Mouse (Mus musculus): Measurements from ENCODE around the gene Sgms2.

DNA sequence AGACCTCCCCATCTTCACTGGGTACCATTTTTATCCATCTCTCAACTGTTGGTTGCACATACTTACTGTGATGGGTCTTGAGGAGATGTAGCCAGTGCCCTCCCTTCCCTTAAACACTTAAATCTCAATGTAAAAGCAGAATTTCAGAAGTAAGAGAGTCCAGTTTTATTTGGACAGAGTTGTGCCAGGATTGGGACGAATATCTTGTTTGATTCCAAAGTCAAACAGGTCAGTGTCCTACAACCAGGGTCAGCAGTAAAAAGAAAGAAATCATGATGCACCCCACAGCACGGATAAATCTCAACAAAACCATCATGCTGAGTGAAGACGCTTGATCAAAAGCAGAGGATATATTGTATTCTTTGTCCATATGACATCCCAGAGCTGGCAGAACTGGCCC is 183.4 kb downstream of the Sgms2 start:
- TF ChIP-seq CTCF (conservative IDR thresholded peaks at IDR 0.05; ENCODE audit: insufficient read depth, insufficient read length, low read depth, low read length) = no peak
- TF ChIP-seq POLR2A (IDR thresholded peaks at IDR 0.05; ENCODE audit: low read depth, low read length) = no peak

All from kidney, adult 2 months (tissue).